Mouse (Mus musculus) lung, embryonic 16.5 days (tissue): ENCODE results near the gene Hfe. TPM values are rescaled to one million over a fixed set of nuclear protein-coding genes. Genes with fewer than 3 reads are reported as not detected.

Experiments used
- ATAC-seq: fragments of 200-750 bp; cut with Nextera tagmentation; 2 replicates; pipeline ENCODE4 v1.8.0; 2017; ENCODE audit warnings: low read depth, mild to moderate bottlenecking, moderate library complexity
- H3K27ac ChIP-seq: fragments of 300-500 bp; sonication (generic); 2 replicates; pipeline ENCODE4 v1.5.1; 2014; ENCODE audit warnings: mild to moderate bottlenecking, control low read depth, low read length
- H3K27me3 ChIP-seq: fragments of 300-500 bp; sonication (generic); 2 replicates; pipeline ENCODE4 v1.6.1; 2014; ENCODE audit warnings: low read depth, low read length, mixed read lengths; ENCODE audit not compliant: control insufficient read depth, insufficient read depth
- H3K36me3 ChIP-seq: fragments of 300-500 bp; sonication (generic); 2 replicates; pipeline ENCODE4 v1.6.1; 2014; ENCODE audit warnings: low read length; ENCODE audit not compliant: control insufficient read depth, insufficient read depth
- H3K4me1 ChIP-seq: fragments of 300-500 bp; sonication (generic); replicated peaks from 2 replicates; pipeline ENCODE4 v1.6.1; 2014; ENCODE audit warnings: low read length, mixed read lengths; ENCODE audit not compliant: control insufficient read depth, insufficient read depth
- H3K4me2 ChIP-seq: fragments of 300-500 bp; sonication (generic); 2 replicates; pipeline ENCODE4 v1.6.1; 2014; ENCODE audit warnings: low read depth, low read length, control low read depth
- H3K4me3 ChIP-seq: fragments of 300-500 bp; sonication (generic); 2 replicates; pipeline ENCODE4 v1.5.1; 2014; ENCODE audit warnings: mild to moderate bottlenecking, low read length, control low read depth
- H3K9ac ChIP-seq: fragments of 300-500 bp; sonication (generic); 2 replicates; pipeline ENCODE4 v1.6.1; 2014; ENCODE audit warnings: low read length, control low read depth
- H3K9me3 ChIP-seq: fragments of 300-500 bp; sonication (generic); 2 replicates; pipeline ENCODE4 v1.6.1; 2016; ENCODE audit warnings: low read length; ENCODE audit not compliant: control insufficient read depth
- whole genome bisulfite sequencing: fragments of 180-500 bp; shearing (Covaris S2); extraction: QIAGEN DNeasy Blood & Tissue Kit; methylation state at CpG from one replicate; pipeline ENCODE4 v1.1.7; 2014; 5-methylcytosine and 5-hydroxymethylcytosine counted together
- polyA plus RNA-seq: library from polyadenylated mRNA; unstranded; fragments of >200 nt; fragmentation: Nextera tagmentation; extraction: Ambion mirVana; gene quantifications from 2 replicates; pipeline ENCODE4 v1.2.1, GENCODE M21; 2015

Hfe gene
- polyA plus RNA-seq, 1 experiment from 2014 or later: 11.2 TPM

GRCm38 (mm10) chr13:23745381-23746161 lies 34.9 kb upstream of the Hfe start, which contains the start of gene Hist1h3c:
Hist1h3c (minus strand) TSS chr13:23745602.
- Histone ChIP-seq H3K36me3 (no peaks in the 10 kb centered on the region), H3K4me2 (peak within 1 kb of the TSS; percentile 63), H3K9me3 (no peaks in the 10 kb centered on the region), H3K27ac (peak within 1 kb of the TSS; percentile 99), H3K4me3 (peak within 1 kb of the TSS; percentile 52), H3K9ac (peak within 1 kb of the TSS; percentile 75), H3K4me1 (peaks cover 15% of the 10 kb centered on the region), H3K27me3 (no peaks in the 10 kb centered on the region)
- WGBS: under 1% methylated on average over 23 of the region's 28 CpGs
- peak; percentile 69 for ATAC-seq

DNA sequence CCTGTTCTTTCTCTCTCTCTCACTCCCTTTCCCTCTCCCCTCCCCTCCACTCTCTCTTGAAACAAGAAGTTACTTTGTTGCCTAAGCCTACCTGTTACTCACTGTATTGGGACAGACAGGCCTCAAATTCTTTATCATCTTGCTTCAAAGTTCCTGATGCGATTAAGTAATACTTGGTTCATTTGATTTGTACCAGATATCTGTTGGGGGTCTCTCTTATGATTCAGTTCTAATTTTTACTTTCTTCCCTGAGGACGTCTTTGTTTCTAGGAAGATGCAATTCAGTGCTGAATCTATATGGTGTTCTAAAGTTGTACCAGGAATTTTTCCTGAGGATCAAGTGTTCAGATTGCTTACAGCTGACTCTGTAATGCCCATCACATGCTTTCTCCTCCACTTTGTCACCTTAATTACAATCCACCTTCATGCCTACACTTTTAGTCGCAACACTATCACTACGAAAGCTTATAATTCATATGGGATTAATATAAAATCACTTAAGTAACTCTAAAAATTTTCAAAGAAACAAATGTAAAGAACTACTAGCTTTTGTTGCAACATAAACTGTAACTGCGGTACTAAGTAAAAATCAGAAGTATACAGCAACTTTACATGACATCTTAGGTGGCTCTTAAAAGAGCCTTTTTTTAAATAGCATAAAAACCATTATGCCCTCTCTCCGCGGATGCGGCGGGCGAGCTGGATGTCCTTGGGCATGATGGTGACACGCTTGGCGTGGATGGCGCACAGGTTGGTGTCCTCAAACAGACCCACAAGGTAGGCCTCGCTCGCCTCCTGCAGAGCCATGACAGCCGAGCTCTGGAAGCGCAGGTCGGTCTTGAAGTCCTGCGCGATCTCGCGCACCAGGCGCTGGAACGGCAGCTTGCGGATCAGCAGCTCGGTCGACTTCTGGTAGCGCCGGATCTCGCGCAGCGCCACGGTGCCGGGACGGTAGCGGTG lies 34.0 kb upstream of the Hfe start:
- ATAC-seq: no peak
- Histone ChIP-seq H3K27me3 (no peaks in the 10 kb centered on the region), H3K4me3 (peak overlapping the region; percentile 52), H3K27ac (peak overlapping the region; percentile 82), H3K9ac (peak overlapping the region; percentile 72), H3K4me2 (peak overlapping the region; percentile 63), H3K9me3 (no peaks in the 10 kb centered on the region), H3K4me1 (peaks cover 19% of the 10 kb centered on the region), H3K36me3 (no peaks in the 10 kb centered on the region)
- 1% methylated on average over 13 of the region's 36 CpGs for WGBS

DNA sequence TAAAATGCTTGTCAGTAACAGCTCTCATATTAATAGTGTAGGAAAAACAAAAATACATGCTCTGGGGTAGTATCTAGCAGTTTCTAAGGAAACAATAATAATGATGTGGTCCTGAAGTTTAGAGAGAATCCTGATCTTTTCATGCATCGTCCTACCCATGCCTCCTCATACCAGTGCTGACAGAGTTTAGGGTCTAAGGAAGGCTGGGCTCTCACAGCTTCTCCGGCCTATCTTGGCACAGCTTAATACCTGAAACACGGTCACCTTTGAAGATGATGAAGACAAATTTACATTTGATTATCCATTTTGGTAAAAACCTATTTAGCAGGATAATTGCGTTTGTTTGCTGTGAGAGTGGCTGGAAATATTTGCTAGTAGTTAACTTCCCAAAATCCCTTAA lies 33.3 kb upstream of the Hfe start:
- no peaks in the 10 kb centered on the region for H3K27me3 ChIP-seq
- H3K4me1 ChIP-seq: peaks cover 19% of the 10 kb centered on the region
- 15% methylated on average over 4 of the region's 4 CpGs for WGBS
- no peaks in the 10 kb centered on the region for H3K36me3 ChIP-seq
- peak overlapping the region; percentile 63 for H3K4me2 ChIP-seq
- no peak for ATAC-seq
- no peaks in the 10 kb centered on the region for H3K9me3 ChIP-seq
- peak overlapping the region; percentile 52 for H3K4me3 ChIP-seq
- peak overlapping the region; percentile 72 for H3K9ac ChIP-seq
- H3K27ac ChIP-seq: peak overlapping the region; percentile 82

- Histone ChIP-seq H3K27me3 (no peaks in the 10 kb centered on the region), H3K27ac (no peak overlapping the region), H3K4me3 (no peak overlapping the region), H3K4me1 (peaks cover 16% of the 10 kb centered on the region), H3K9me3 (no peaks in the 10 kb centered on the region), H3K9ac (no peak overlapping the region), H3K4me2 (no peak overlapping the region), H3K36me3 (no peaks in the 10 kb centered on the region)
- 73% methylated on average over 5 of the region's 5 CpGs for WGBS
- ATAC-seq: no peak
Observed at GRCm38 (mm10) chr13:23743215-23743614, 32.6 kb upstream of the Hfe start.

GRCm38 (mm10) chr13:23742007-23742406 lies 31.4 kb upstream of the Hfe start:
- Histone ChIP-seq H3K27ac (0 out of 2 replicates have a peak overlapping the region, but pooled peaks have one; percentile 6), H3K4me2 (no peak overlapping the region)
- ATAC-seq: no peak

GRCm38 (mm10) chr13:23740910-23741309 lies 30.3 kb upstream of the Hfe start:
- Histone ChIP-seq H3K4me3 (peak overlapping the region; percentile 71; the same call in 1 of the 2 replicates), H3K27me3 (no peaks in the 10 kb centered on the region), H3K9me3 (no peaks in the 10 kb centered on the region), H3K4me1 (peaks cover 15% of the 10 kb centered on the region), H3K27ac (peak overlapping the region; percentile 100; the same call in 1 of the 2 replicates), H3K36me3 (no peaks in the 10 kb centered on the region), H3K4me2 (peak overlapping the region; percentile 92), H3K9ac (no peak overlapping the region)
- ATAC-seq: no peak
- 47% methylated on average over 5 of the region's 5 CpGs for WGBS

More at GRCm38 (mm10) chr13:23742007-23742406, 31.4 kb upstream of the Hfe start:
- peaks cover 15% of the 10 kb centered on the region for H3K4me1 ChIP-seq
- H3K9ac ChIP-seq: no peak overlapping the region
- no peaks in the 10 kb centered on the region for H3K27me3 ChIP-seq
- no peaks in the 10 kb centered on the region for H3K36me3 ChIP-seq
- H3K9me3 ChIP-seq: no peaks in the 10 kb centered on the region
- no peak overlapping the region for H3K4me3 ChIP-seq

- Histone ChIP-seq H3K36me3 (no peaks in the 10 kb centered on the region), H3K9ac (peak overlapping the region; percentile 92), H3K4me2 (peak overlapping the region; percentile 92), H3K9me3 (no peaks in the 10 kb centered on the region), H3K4me3 (peak overlapping the region; percentile 71), H3K4me1 (peaks cover 15% of the 10 kb centered on the region), H3K27me3 (no peaks in the 10 kb centered on the region), H3K27ac (peak overlapping the region; percentile 100)
- no peak for ATAC-seq
- 17% methylated on average over 13 of the region's 13 CpGs for WGBS
Observed at GRCm38 (mm10) chr13:23740256-23740840, 29.7 kb upstream of the Hfe start.

GRCm38 (mm10) chr13:23739922-23740252 lies 29.2 kb upstream of the Hfe start:
- no peak for ATAC-seq
- Histone ChIP-seq H3K27ac (peak overlapping the region; percentile 100), H3K4me3 (peak overlapping the region; percentile 71), H3K9ac (peak overlapping the region; percentile 92), H3K4me1 (peaks cover 15% of the 10 kb centered on the region), H3K36me3 (no peaks in the 10 kb centered on the region), H3K4me2 (peak overlapping the region; percentile 92), H3K27me3 (no peaks in the 10 kb centered on the region), H3K9me3 (no peaks in the 10 kb centered on the region)
- under 1% methylated on average over 14 of the region's 14 CpGs for WGBS
